Mouse (Mus musculus): Measurements from ENCODE around the gene Aldh3a2. TPM values are rescaled to one million over a fixed set of nuclear protein-coding genes. Genes with fewer than 3 reads are reported as not detected.

Aldh3a2 gene
- total and polyA plus RNA-seq, 3 experiments, result 19.5 to 28.4 (median 26.3) TPM

DNA sequence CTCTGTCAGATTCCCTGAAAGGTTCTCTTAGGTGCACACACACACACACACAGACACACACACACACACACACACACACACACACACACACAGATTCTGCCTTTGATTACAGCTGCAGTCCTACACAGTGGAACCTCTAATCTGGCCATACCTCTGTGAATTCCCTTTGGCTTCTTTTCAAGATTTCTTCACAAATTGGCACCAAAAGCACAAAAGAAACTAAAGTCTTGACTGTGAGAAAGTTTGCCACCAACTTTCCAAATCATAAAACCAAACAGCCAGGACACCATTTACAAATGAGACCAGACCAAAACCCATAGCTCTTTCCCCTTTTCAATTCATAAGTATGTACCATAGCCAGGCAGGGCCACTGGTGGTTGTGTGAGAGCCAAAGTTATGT is 69.3 kb downstream of the Aldh3a2 start:
- H3K27ac ChIP-seq (ENCODE audit: insufficient read depth, low read depth), result no peak overlapping the region
- no peaks in the 10 kb centered on the region for H3K79me2 ChIP-seq (replicated peaks; ENCODE audit: control insufficient read depth, extremely low read depth, insufficient read depth, poor library complexity, severe bottlenecking)
- no peak overlapping the region for H3K9ac ChIP-seq (ENCODE audit: insufficient read depth, low read depth)
- in situ Hi-C loops (cut with MboI; ENCODE audit: low pct_ligation_motif_present, low pct_unique_long_range_greater_than_20kb, low sequenced_read_pairs), result loop anchor here (10.0 kb wide), 1 partner anchor 307 kb away; the partner anchor contains the start of gene B9d1
- no peaks in the 10 kb centered on the region for H3K36me3 ChIP-seq (replicated peaks in 1 of 2; ENCODE audit: control insufficient read depth in 1 of 2, insufficient read depth in 1 of 2, low read length in 1 of 2)
- H3K9me3 ChIP-seq (replicated peaks; ENCODE audit: low read length), result no peaks in the 10 kb centered on the region
- TF ChIP-seq CHD2 (IDR thresholded peaks at IDR 0.05; ENCODE audit: low read length) (no peak), SIN3A (IDR thresholded peaks at IDR 0.05; ENCODE audit: low read length) (no peak)
- DNase-seq (ENCODE audit: extremely low read depth), result no peak
- H3K4me1 ChIP-seq (ENCODE audit: control insufficient read depth in 1 of 2, insufficient read depth in 2 of 2), result peaks cover 0 to 3% of the 10 kb centered on the region in 2 experiments; a peak in 2 of 4 replicates
- peaks cover 14% of the 10 kb centered on the region for H3K27me3 ChIP-seq (replicated peaks)
- H3K4me3 ChIP-seq (replicated peaks in 1 of 3; ENCODE audit: low read depth in 2 of 3, low read length in 2 of 3, poor library complexity in 1 of 3), result no peak overlapping the region
- dilution Hi-C loops (cut with MboI; ENCODE audit: extremely low pct_ligation_motif_present, extremely low pct_unique_long_range_greater_than_20kb, low sequenced_read_pairs), result no loop called here
- no peak overlapping the region for H3K4me2 ChIP-seq (ENCODE audit: insufficient read depth, low read depth, poor library complexity, severe bottlenecking)

DNA sequence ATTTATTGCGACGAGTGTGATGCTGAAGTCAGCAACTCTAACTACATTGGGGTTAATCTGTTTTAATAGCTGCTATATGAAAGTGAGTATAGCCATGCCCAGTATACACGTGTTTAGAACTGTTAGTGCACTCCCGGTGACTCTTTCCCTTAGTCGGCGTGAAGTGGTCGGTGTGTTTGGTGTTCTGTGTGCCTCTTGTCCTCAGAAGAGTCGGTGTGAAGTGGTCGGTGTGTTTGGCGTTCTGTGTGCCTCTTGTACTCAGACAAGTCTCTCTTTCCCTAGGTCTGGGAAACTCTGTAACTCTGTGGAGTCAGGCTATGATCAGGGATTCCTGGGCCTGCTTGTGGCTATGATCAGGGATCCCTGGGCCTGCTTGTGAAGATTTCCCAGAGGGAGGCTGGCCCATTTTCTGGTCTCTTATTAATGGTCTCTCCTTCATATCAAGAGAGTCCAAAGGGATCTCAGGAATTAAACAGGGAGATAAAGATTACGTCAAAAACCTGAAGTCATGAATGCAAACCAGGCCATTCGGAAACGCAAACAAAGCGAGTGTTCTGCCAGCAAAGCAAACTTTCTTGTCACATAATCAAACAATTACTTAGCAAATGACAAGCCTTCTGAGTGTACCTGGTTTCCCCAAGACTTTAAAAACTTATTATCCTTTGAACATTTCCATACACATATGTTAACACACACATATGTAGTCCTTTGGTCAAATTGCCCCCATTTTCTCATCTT is 70.5 kb downstream of the Aldh3a2 start:
- dilution Hi-C loops (cut with MboI; ENCODE audit: extremely low pct_ligation_motif_present, extremely low pct_unique_long_range_greater_than_20kb, low sequenced_read_pairs) (no loop called here), in situ Hi-C loops (cut with MboI; ENCODE audit: low pct_ligation_motif_present, low pct_unique_long_range_greater_than_20kb, low sequenced_read_pairs) (loop anchor here (10.0 kb wide), 1 partner anchor 308 kb away; the partner anchor contains the start of gene B9d1)
- no peaks in the 10 kb centered on the region for H3K9me3 ChIP-seq (replicated peaks; ENCODE audit: low read length)
- no peak overlapping the region for H3K9ac ChIP-seq (ENCODE audit: insufficient read depth, low read depth)
- no peak overlapping the region for H3K4me3 ChIP-seq (replicated peaks in 1 of 3; ENCODE audit: low read depth in 2 of 3, low read length in 2 of 3, poor library complexity in 1 of 3)
- no peak for DNase-seq (ENCODE audit: extremely low read depth)
- H3K27ac ChIP-seq (ENCODE audit: insufficient read depth, low read depth), result no peak overlapping the region
- H3K4me1 ChIP-seq (ENCODE audit: control insufficient read depth in 1 of 2, insufficient read depth in 2 of 2), result peaks cover 0 to 3% of the 10 kb centered on the region in 2 experiments; a peak in 2 of 4 replicates
- TF ChIP-seq ZKSCAN1 (IDR thresholded peaks at IDR 0.05; ENCODE audit: borderline replicate concordance, low read depth, low read length) (no peak), CHD1 (IDR thresholded peaks at IDR 0.05; ENCODE audit: low read depth, low read length) (no peak), RCOR1 (conservative IDR thresholded peaks at IDR 0.05; ENCODE audit: low read depth, low read length) (no peak), MXI1 (IDR thresholded peaks at IDR 0.05; ENCODE audit: low read depth, low read length) (no peak), NELFE (IDR thresholded peaks at IDR 0.05; ENCODE audit: low read depth, low read length) (no peak), MAX (IDR thresholded peaks at IDR 0.05; ENCODE audit: low read length) (no peak), JUN (IDR thresholded peaks at IDR 0.05; ENCODE audit: insufficient read depth, low read depth, low read length) (no peak), ZC3H11A (IDR thresholded peaks at IDR 0.05; ENCODE audit: low read depth, low read length) (no peak), MAFK (IDR thresholded peaks at IDR 0.05; ENCODE audit: insufficient replicate concordance, low read length) (no peak), ZNF384 (IDR thresholded peaks at IDR 0.05; ENCODE audit: low read depth, low read length) (no peak), NRF1 (IDR thresholded peaks at IDR 0.05; ENCODE audit: low read depth, low read length) (no peak), MEF2A (IDR thresholded peaks at IDR 0.05; ENCODE audit: borderline replicate concordance, low read depth, low read length) (no peak), POLR2AphosphoS2 (IDR thresholded peaks at IDR 0.05; ENCODE audit: low read depth, low read length) (no peak), SMC3 (IDR thresholded peaks at IDR 0.05; ENCODE audit: low read depth, low read length) (no peak), EP300 (IDR thresholded peaks at IDR 0.05; ENCODE audit: low read length) (no peak), GABPA (IDR thresholded peaks at IDR 0.05; ENCODE audit: insufficient replicate concordance, low read depth, low read length) (no peak), RAD21 (IDR thresholded peaks at IDR 0.05; ENCODE audit: low read depth, low read length) (no peak)
- H3K27me3 ChIP-seq (replicated peaks), result peaks cover 14% of the 10 kb centered on the region
- no peak overlapping the region for H3K4me2 ChIP-seq (ENCODE audit: insufficient read depth, low read depth, poor library complexity, severe bottlenecking)
- no peaks in the 10 kb centered on the region for H3K79me2 ChIP-seq (replicated peaks; ENCODE audit: control insufficient read depth, extremely low read depth, insufficient read depth, poor library complexity, severe bottlenecking)
- H3K36me3 ChIP-seq (replicated peaks in 1 of 2; ENCODE audit: control insufficient read depth in 1 of 2, insufficient read depth in 1 of 2, low read length in 1 of 2), result no peaks in the 10 kb centered on the region
